Mouse (Mus musculus): Measurements from ENCODE around the gene Fam76a. TPM values are rescaled to one million over a fixed set of nuclear protein-coding genes. Genes with fewer than 3 reads are reported as not detected.
A peak's percentile ranks its signal among the peaks of the same experiment; 100 is the strongest.

The Fam76a gene
- polyA plus RNA-seq, 2 experiments, result 19.0 to 57.1 TPM

DNA sequence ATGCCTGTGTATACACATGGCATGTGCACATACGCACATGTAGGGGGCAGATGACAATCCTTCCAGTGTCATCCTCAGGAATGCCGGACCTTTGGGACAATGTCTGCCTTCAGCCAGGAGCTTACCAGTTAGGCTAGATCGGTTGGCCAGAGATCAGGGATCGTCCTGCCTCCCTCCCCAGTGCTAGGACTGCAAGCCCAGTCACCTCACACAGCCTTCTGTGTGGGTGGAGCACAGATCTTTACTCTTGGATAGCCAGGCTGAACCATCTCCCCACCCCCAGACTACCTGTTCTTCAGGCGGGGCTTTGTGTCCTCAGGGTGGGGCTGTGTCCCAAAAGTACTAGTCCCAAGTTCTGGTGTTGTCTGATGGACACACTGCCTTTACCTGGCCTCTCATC lies 38.0 kb upstream of the Fam76a start:
- H3K27me3 ChIP-seq (ENCODE audit: control insufficient read depth, insufficient read depth, low read length), result no peaks in the 10 kb centered on the region
- H3K36me3 ChIP-seq (ENCODE audit: control insufficient read depth, insufficient read depth, low read length), result no peaks in the 10 kb centered on the region
- H3K9me3 ChIP-seq (ENCODE audit: control insufficient read depth, low read length), result no peaks in the 10 kb centered on the region
- H3K9ac ChIP-seq (ENCODE audit: low read depth, low read length, severe bottlenecking), result no peak overlapping the region
- WGBS, result 65% methylated on average over 5 of the region's 5 CpGs
- no peak for TF ChIP-seq POLR2A (IDR thresholded peaks at IDR 0.05; ENCODE audit: borderline replicate concordance, extremely low read depth, insufficient read depth, insufficient read length)
- H3K27ac ChIP-seq (replicated peaks; ENCODE audit: low read depth, low read length), result 0 out of 2 replicates have a peak overlapping the region, but pooled peaks have one; percentile 85
- ATAC-seq (ENCODE audit: low FRiP score, low read depth) (no peak), DNase-seq (ENCODE audit: low spot score) (no peak)
- no peak overlapping the region for H3K4me3 ChIP-seq (replicated peaks; ENCODE audit: low read length)
- H3K4me2 ChIP-seq (replicated peaks; ENCODE audit: low read depth, low read length, severe bottlenecking), result no peak overlapping the region
- peaks cover 20% of the 10 kb centered on the region for H3K4me1 ChIP-seq (ENCODE audit: control insufficient read depth, insufficient read depth, low read length)

- no peak overlapping the region for H3K9ac ChIP-seq (ENCODE audit: low read depth, low read length, severe bottlenecking)
- no peak for TF ChIP-seq POLR2A (IDR thresholded peaks at IDR 0.05; ENCODE audit: borderline replicate concordance, extremely low read depth, insufficient read depth, insufficient read length)
- H3K27me3 ChIP-seq (ENCODE audit: control insufficient read depth, insufficient read depth, low read length), result no peaks in the 10 kb centered on the region
- ATAC-seq (ENCODE audit: low FRiP score, low read depth) (no peak), DNase-seq (ENCODE audit: low spot score) (no peak)
- no peaks in the 10 kb centered on the region for H3K9me3 ChIP-seq (ENCODE audit: control insufficient read depth, low read length)
- peaks cover 21% of the 10 kb centered on the region for H3K4me1 ChIP-seq (ENCODE audit: control insufficient read depth, insufficient read depth, low read length)
- H3K4me2 ChIP-seq (replicated peaks; ENCODE audit: low read depth, low read length, severe bottlenecking), result no peak overlapping the region
- no peaks in the 10 kb centered on the region for H3K36me3 ChIP-seq (ENCODE audit: control insufficient read depth, insufficient read depth, low read length)
- WGBS, result 54% methylated on average over 3 of the region's 3 CpGs
- no peak overlapping the region for H3K4me3 ChIP-seq (replicated peaks; ENCODE audit: low read length)
- H3K27ac ChIP-seq (replicated peaks; ENCODE audit: low read depth, low read length), result peak overlapping the region; percentile 85
These were observed 37.3 kb upstream of the Fam76a start for GRCm38 (mm10) chr4:132959679-132960045.

GRCm38 (mm10) chr4:132958741-132959678 lies 36.7 kb upstream of the Fam76a start:
- H3K4me2 ChIP-seq (replicated peaks; ENCODE audit: low read depth, low read length, severe bottlenecking), result peak overlapping the region; percentile 10; the same call in 1 of the 2 replicates
- 0 out of 2 replicates have a peak overlapping the region, but pooled peaks have one; percentile 31 for H3K9ac ChIP-seq (ENCODE audit: low read depth, low read length, severe bottlenecking)
- no peaks in the 10 kb centered on the region for H3K36me3 ChIP-seq (ENCODE audit: control insufficient read depth, insufficient read depth, low read length)
- ATAC-seq (ENCODE audit: low FRiP score, low read depth), result peak; percentile 87
- no peaks in the 10 kb centered on the region for H3K9me3 ChIP-seq (ENCODE audit: control insufficient read depth, low read length)
- H3K27ac ChIP-seq (replicated peaks; ENCODE audit: low read depth, low read length), result peak overlapping the region; percentile 85
- whole genome bisulfite sequencing, result 8% methylated on average over 10 of the region's 10 CpGs
- no peak for TF ChIP-seq POLR2A (IDR thresholded peaks at IDR 0.05; ENCODE audit: borderline replicate concordance, extremely low read depth, insufficient read depth, insufficient read length)
- peaks cover 21% of the 10 kb centered on the region for H3K4me1 ChIP-seq (ENCODE audit: control insufficient read depth, insufficient read depth, low read length)
- peak; percentile 86 for DNase-seq (ENCODE audit: low spot score)
- H3K27me3 ChIP-seq (ENCODE audit: control insufficient read depth, insufficient read depth, low read length), result no peaks in the 10 kb centered on the region
- H3K4me3 ChIP-seq (replicated peaks; ENCODE audit: low read length), result no peak overlapping the region

GRCm38 (mm10) chr4:132955395-132955791 lies 33.0 kb upstream of the Fam76a start:
- no peak overlapping the region for H3K4me2 ChIP-seq (replicated peaks; ENCODE audit: low read depth, low read length, severe bottlenecking)
- no peaks in the 10 kb centered on the region for H3K27me3 ChIP-seq (ENCODE audit: control insufficient read depth, insufficient read depth, low read length)
- no peaks in the 10 kb centered on the region for H3K9me3 ChIP-seq (ENCODE audit: control insufficient read depth, low read length)
- DNase-seq (ENCODE audit: low spot score), result no peak
- no peak overlapping the region for H3K4me3 ChIP-seq (replicated peaks; ENCODE audit: low read length)
- no peaks in the 10 kb centered on the region for H3K36me3 ChIP-seq (ENCODE audit: control insufficient read depth, insufficient read depth, low read length)
- WGBS, result 31% methylated on average over 2 of the region's 2 CpGs
- H3K9ac ChIP-seq (ENCODE audit: low read depth, low read length, severe bottlenecking), result no peak overlapping the region
- no peak for ATAC-seq (ENCODE audit: low FRiP score, low read depth)
- no peak for TF ChIP-seq POLR2A (IDR thresholded peaks at IDR 0.05; ENCODE audit: borderline replicate concordance, extremely low read depth, insufficient read depth, insufficient read length)
- peaks cover 20% of the 10 kb centered on the region for H3K4me1 ChIP-seq (ENCODE audit: control insufficient read depth, insufficient read depth, low read length)
- H3K27ac ChIP-seq (replicated peaks; ENCODE audit: low read depth, low read length), result no peak overlapping the region

DNA sequence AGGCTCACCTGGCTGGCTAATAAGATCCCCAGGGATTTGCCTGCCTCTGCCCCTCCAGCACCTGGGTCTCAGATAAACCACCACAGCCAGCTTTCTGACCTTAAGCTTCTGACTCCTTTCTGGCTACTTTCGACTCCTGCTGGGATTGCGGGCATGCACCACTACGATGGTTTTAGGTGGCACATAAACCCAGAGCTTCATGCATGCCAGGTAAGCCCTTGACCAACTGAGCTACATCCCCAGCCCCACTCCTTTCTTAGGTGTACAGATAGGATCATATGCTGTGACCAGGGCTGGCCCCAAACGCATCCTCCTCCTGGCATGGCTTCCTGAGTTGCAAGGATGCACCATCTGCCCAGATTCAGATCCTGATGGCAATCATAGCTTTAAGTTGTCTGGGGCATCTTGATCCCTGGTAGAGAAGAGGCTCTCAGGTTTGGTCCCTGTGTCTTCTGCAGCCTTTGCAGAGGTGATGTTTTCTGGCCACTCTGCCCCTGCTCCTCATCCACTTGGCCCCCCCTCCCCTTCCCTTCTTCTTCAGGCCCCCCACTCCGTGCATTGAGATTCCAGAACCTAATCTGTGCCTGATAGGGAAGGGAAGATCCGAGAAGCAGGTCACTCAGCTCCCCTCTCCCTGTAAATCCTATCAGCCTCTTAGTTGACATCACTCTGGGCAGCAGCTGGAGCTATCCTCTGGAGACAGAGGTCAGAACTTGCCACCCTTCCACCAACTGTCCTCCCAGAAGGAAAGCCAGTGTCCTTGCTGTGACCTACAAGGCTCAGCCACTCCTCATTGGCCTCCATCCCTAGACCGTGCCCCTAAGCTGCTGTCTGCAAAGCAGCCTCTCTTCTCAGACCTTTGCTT lies 32.4 kb upstream of the Fam76a start:
- Histone ChIP-seq H3K27me3 (ENCODE audit: control insufficient read depth, insufficient read depth, low read length) (no peaks in the 10 kb centered on the region), H3K4me1 (ENCODE audit: control insufficient read depth, insufficient read depth, low read length) (peaks cover 20% of the 10 kb centered on the region), H3K4me2 (replicated peaks; ENCODE audit: low read depth, low read length, severe bottlenecking) (no peak overlapping the region), H3K27ac (replicated peaks; ENCODE audit: low read depth, low read length) (no peak overlapping the region), H3K36me3 (ENCODE audit: control insufficient read depth, insufficient read depth, low read length) (no peaks in the 10 kb centered on the region), H3K4me3 (replicated peaks; ENCODE audit: low read length) (no peak overlapping the region), H3K9ac (ENCODE audit: low read depth, low read length, severe bottlenecking) (no peak overlapping the region), H3K9me3 (ENCODE audit: control insufficient read depth, low read length) (no peaks in the 10 kb centered on the region)
- TF ChIP-seq POLR2A (IDR thresholded peaks at IDR 0.05; ENCODE audit: borderline replicate concordance, extremely low read depth, insufficient read depth, insufficient read length), result no peak
- ATAC-seq (ENCODE audit: low FRiP score, low read depth), result no peak
- WGBS, result 55% methylated on average over 7 of the region's 7 CpGs
- no peak for DNase-seq (ENCODE audit: low spot score)
